In the genomic region with DNA sequence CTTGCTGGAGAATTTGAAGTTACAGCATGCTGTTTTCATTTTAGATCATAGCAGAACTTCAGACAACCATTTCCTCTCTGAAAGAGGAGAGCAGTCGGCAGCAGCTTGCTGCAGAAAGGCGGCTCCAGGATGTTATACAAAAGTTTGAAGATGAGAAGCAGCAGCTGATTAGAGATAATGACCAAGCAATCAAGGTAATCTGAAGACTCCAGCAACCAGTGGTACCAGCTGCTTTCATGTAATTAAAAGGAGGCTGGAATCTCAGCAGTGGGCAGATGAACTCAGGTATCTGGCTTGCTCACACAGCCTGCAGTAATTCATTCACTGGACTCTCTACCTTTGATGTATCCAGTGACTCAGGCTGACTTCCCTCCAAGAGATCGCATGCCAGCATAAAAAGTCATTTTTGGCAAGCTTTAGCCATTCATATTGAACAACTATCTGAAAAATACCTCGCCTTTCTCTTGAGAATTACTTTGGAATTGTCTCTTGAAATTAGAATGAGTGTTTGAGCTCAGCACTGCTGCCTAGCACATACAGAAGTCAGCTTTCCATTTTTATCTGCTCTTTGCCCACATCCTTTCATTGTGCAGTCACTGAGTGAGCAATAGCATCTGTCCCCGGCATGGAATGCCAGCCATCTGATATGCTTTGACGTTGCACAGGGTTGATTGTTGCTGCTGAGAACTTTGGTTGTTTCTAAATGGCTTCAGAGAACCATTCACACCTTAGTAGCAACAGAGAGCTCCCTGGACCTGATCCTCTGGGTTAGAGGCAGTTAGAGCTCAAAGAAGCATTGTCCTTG, we compare ENCODE assay signal across 12 mouse cellular contexts.
DNase-seq lines count a peak whose midpoint lies in the region; ATAC-seq lines count a peak whose summit lies in the region.
"Had no signal": no experiment of that assay in that cellular context is flagged by ENCODE, and none has a peak within 500 bp of the region (broad histone marks: within the 10 kb centered on the region; RNA-seq: fewer than 3 reads in every experiment).

No protein-coding gene starts in this region.

- H3K36me3 ChIP-seq in intestine, embryonic 16.5 days (ENCODE audit: control insufficient read depth, insufficient read depth, low read length): no peaks in the 10 kb centered on the region
- no peaks in the 10 kb centered on the region for H3K36me3 ChIP-seq in intestine, embryonic 15.5 days
- H3K36me3 ChIP-seq: stomach, embryonic 15.5 days had no signal

- no peak overlapping the region for H3K4me3 ChIP-seq in intestine, embryonic 16.5 days (ENCODE audit: low read length)
- no peak overlapping the region for H3K4me3 ChIP-seq in intestine, embryonic 15.5 days (replicated peaks)
- H3K4me3 ChIP-seq: stomach, embryonic 15.5 days had no signal

- DNase-seq in adrenal gland, adult 2 months: peak; percentile 48
- no peak for DNase-seq in adrenal gland, postnatal 25 days
- peak; percentile 4 for DNase-seq in R1 (ENCODE audit: low read depth, low spot score)
- peak; percentile 46 to 56 for DNase-seq in layer of hippocampus, postnatal 36 days
- DNase-seq in MN1 (ENCODE audit: low spot score): no peak
- no peak for DNase-seq in thymus, adult 18-20 months
- DNase-seq: cerebellum, adult 2 months had no signal

- no peaks in the 10 kb centered on the region for H3K9me3 ChIP-seq in intestine, embryonic 16.5 days (ENCODE audit: control insufficient read depth, low read length)
- no peaks in the 10 kb centered on the region for H3K9me3 ChIP-seq in intestine, embryonic 15.5 days
- H3K9me3 ChIP-seq: stomach, embryonic 15.5 days had no signal

- no peak overlapping the region for H3K4me2 ChIP-seq in intestine, embryonic 16.5 days (ENCODE audit: low read depth, low read length)
- H3K4me2 ChIP-seq in intestine, embryonic 15.5 days (replicated peaks): no peak overlapping the region
- H3K4me2 ChIP-seq: hindbrain, embryonic 14.5 days; stomach, embryonic 15.5 days had no signal

- peak overlapping the region; percentile 28; the same call in 1 of the 2 replicates for H3K27ac ChIP-seq in intestine, embryonic 16.5 days (ENCODE audit: low read length)
- no peak overlapping the region for H3K27ac ChIP-seq in intestine, embryonic 15.5 days
- H3K27ac ChIP-seq: hindbrain, embryonic 14.5 days; stomach, embryonic 15.5 days had no signal

- 48% methylated on average over 6 of the region's 6 CpGs for whole genome bisulfite sequencing in intestine, embryonic 16.5 days
- 46% methylated on average over 6 of the region's 6 CpGs for WGBS in intestine, embryonic 15.5 days

- no peak overlapping the region for H3K9ac ChIP-seq in intestine, embryonic 16.5 days (ENCODE audit: low read depth, low read length)
- H3K9ac ChIP-seq in intestine, embryonic 15.5 days: no peak overlapping the region
- H3K9ac ChIP-seq: hindbrain, embryonic 14.5 days; stomach, embryonic 15.5 days had no signal

- H3K4me1 ChIP-seq in intestine, embryonic 16.5 days (ENCODE audit: control insufficient read depth, insufficient read depth, low read length): no peaks in the 10 kb centered on the region
- H3K4me1 ChIP-seq in intestine, embryonic 15.5 days (replicated peaks): peaks cover 6% of the 10 kb centered on the region; the same call in 1 of the 2 replicates

- no peaks in the 10 kb centered on the region for H3K27me3 ChIP-seq in intestine, embryonic 16.5 days (replicated peaks; ENCODE audit: control insufficient read depth, insufficient read depth, low read length)
- no peaks in the 10 kb centered on the region for H3K27me3 ChIP-seq in intestine, embryonic 15.5 days (replicated peaks)
- H3K27me3 ChIP-seq: stomach, embryonic 15.5 days had no signal

- ATAC-seq in intestine, embryonic 16.5 days: no peak
- no peak for ATAC-seq in intestine, embryonic 15.5 days
- ATAC-seq: forebrain, embryonic 16.5 days had no signal

Comparison
In these comparisons a context has a peak if more than half of its experiments do, and no peak if none do; other contexts are left out.
1. DNase-seq: peak in adrenal gland, adult 2 months (single experiment), R1 (single experiment) and layer of hippocampus, postnatal 36 days (2 of 2); none in adrenal gland, postnatal 25 days (single experiment), MN1 (single experiment) and thymus, adult 18-20 months (0 of 2).